Mouse (Mus musculus) heart, embryonic 10.5 days (tissue): ENCODE data around the gene Itga5. TPM values are rescaled to one million over a fixed set of nuclear protein-coding genes. Genes with fewer than 3 reads are reported as not detected.

Experiments used
- DNase-seq: peaks from one replicate; pipeline ENCODE4 v3.0.0-alpha.2; 2017; ENCODE audit warnings: low spot score
- H3K27ac ChIP-seq: fragments of 300-500 bp; sonication (generic); 2 replicates; pipeline ENCODE4 v1.5.1; 2016; ENCODE audit warnings: mild to moderate bottlenecking
- H3K27me3 ChIP-seq: fragments of 300-500 bp; sonication (generic); 2 replicates; pipeline ENCODE4 v1.6.1; 2016; ENCODE audit warnings: mild to moderate bottlenecking; ENCODE audit not compliant: poor library complexity, insufficient read depth, severe bottlenecking
- H3K36me3 ChIP-seq: fragments of 300-500 bp; sonication (generic); 2 replicates; pipeline ENCODE4 v1.6.1; 2016; ENCODE audit warnings: mild to moderate bottlenecking, moderate library complexity
- H3K4me1 ChIP-seq: fragments of 300-500 bp; sonication (generic); 2 replicates; pipeline ENCODE4 v1.6.1; 2016; ENCODE audit warnings: mild to moderate bottlenecking
- H3K4me3 ChIP-seq: fragments of 300-500 bp; sonication (generic); 2 replicates; pipeline ENCODE4 v1.5.1; 2016; ENCODE audit warnings: mild to moderate bottlenecking, moderate library complexity
- H3K9me3 ChIP-seq: fragments of 300-500 bp; sonication (generic); 2 replicates; pipeline ENCODE4 v1.6.1; 2016; ENCODE audit warnings: mild to moderate bottlenecking, moderate library complexity
- WGBS: fragments of 180-500 bp; shearing (Covaris S2); methylation state at CpG from one replicate; pipeline ENCODE4 v1.1.7; 2016; 5-methylcytosine and 5-hydroxymethylcytosine counted together
- polyA plus RNA-seq: library from polyadenylated mRNA; unstranded; fragments of >200 nt; fragmentation: Nextera tagmentation; extraction: Ambion mirVana; gene quantifications from 2 replicates; pipeline ENCODE4 v1.2.1, GENCODE M21; 2016

Gene Itga5
- polyA plus RNA-seq, 1 experiment from 2014 or later, result 60.6 TPM

DNA sequence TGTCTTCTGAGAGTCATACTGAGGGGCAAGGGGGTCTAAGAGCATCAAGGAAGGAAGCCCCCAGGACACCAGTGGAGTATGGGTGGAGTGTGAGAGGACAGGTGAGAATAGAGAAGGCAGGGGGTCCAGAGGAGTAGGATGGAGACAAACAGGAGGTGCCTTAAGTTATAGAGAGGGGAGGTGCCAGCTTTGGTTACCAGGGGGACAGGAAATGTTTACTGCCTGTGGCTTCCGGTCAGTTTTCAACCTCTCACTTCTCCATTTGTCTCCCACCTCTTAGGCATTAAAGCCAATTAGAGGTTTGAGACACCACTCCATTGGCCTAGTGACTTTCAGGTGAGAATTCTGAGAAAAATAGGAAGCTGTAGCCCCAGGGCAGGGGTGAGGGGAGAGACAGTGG is 5.3 kb downstream of the Itga5 start:
- peak overlapping the region; percentile 30; the same call in 1 of the 2 replicates for H3K27ac ChIP-seq

DNA sequence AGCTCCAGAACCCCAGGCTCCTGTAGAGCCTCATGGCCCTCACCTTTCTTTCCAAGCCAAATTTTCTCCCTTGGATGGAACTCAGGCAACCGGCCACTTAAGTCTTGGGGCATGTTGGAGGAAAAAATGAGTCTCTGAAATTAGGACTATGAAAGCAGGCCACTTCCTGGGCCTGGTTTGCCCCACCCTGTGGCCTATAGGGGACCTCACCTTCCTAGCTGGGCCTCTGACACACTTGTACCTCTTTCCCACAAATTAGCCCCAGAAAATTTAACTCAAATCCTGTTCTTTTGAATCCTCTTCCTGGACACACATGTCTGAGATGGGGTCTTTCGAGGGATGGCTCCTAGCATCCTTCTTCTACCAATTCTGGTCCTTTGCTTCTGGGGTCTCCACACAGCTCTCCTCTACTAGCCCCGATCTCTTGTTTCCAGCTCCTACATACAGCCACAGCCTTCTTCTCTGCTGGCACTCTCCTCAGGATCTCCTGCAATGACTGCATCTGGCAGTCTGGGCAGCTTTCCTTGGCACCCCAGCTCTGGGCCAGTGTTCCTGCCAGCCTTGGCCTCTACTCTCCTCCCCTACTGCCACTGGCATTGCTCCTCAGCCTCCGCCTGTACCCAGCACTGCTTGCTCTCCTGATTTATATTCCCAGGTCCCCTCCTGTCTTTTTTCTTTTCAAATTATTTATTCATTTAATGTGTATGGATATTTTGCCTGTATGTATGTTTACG is 6.5 kb downstream of the Itga5 start:
- H3K27ac ChIP-seq, result peak overlapping the region; percentile 81
- peaks cover 84% of the 10 kb centered on the region for H3K4me1 ChIP-seq
- DNase-seq, result no peak
- WGBS, result 86% methylated on average over 5 of the region's 5 CpGs
- H3K36me3 ChIP-seq, result peaks cover 59% of the 10 kb centered on the region
- no peak overlapping the region for H3K4me3 ChIP-seq
- no peaks in the 10 kb centered on the region for H3K27me3 ChIP-seq
- no peaks in the 10 kb centered on the region for H3K9me3 ChIP-seq

More for the DNA sequence above, 5.3 kb downstream of the Itga5 start:
- Histone ChIP-seq H3K9me3 (no peaks in the 10 kb centered on the region), H3K4me1 (peaks cover 76% of the 10 kb centered on the region), H3K4me3 (no peak overlapping the region), H3K36me3 (peaks cover 49% of the 10 kb centered on the region), H3K27me3 (no peaks in the 10 kb centered on the region)
- 33% methylated on average over 1 of the region's 1 CpGs for WGBS
- no peak for DNase-seq

DNA sequence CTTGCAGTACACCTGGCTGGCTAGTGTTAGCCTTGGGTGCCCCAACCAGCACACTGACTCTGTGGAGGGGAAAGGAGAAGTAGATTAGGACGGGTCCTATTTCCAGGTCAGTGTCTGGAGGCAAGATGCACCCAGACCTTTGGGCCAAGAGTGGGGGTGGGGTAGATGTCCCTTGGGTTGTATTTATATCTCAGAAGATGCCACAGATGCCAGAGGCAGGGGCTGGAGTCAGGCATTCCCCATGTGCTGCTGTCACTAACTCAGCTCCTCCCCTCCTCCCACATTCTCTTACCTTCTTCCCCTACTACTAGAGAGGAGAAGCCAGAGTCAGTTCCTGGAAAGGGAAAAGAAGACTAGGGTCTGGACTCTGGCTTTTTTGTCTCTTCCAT is 7.4 kb downstream of the Itga5 start:
- no peaks in the 10 kb centered on the region for H3K9me3 ChIP-seq
- WGBS, result 21% methylated on average over 1 of the region's 1 CpGs
- no peaks in the 10 kb centered on the region for H3K27me3 ChIP-seq
- peak overlapping the region; percentile 81 for H3K27ac ChIP-seq
- H3K36me3 ChIP-seq, result peaks cover 68% of the 10 kb centered on the region
- peaks cover 82% of the 10 kb centered on the region for H3K4me1 ChIP-seq
- peak overlapping the region; percentile 33 for H3K4me3 ChIP-seq
- no peak for DNase-seq

DNA sequence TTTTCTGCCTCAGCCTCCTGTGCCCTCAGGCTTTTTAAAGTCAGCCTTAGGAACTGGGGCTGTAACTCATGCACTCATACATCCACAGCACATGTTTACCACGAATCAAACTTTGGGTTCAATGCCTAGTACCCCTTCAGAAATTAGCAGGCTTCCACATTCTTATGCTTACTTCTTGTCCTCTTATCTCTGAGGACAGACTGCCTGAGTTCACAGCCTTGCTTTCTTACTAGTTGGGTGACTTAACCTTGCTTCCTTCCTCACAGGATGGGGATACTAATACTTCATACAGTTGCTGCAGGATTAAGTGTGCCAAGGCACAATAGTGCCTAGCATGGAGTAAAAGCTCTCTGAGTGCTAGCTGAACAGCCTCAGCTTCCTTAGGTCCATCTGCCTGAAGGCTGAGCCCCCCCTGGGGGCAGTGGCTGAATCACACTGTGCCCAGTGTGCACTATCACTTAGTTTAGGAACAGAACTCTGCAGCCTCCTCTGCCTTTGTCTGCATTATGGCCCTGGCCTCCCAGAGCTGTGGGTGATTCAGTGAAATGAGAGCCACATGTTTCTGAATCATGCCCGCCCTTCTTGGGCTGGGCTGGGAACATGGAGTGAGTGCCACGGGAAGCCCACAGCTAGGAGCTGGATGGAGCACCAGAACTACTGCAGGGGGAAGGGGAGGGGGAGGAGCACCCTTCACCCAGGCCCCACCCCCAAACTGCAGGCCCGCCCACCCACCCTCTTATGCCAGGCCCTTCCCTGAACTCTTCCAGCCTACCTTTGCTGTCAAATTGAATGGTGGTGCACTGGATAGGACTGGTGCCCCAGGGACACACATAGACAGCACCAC is 8.1 kb downstream of the Itga5 start:
- WGBS, result 21% methylated on average over 4 of the region's 4 CpGs
- Histone ChIP-seq H3K9me3 (no peaks in the 10 kb centered on the region), H3K36me3 (peaks cover 68% of the 10 kb centered on the region), H3K4me1 (peaks cover 82% of the 10 kb centered on the region), H3K27me3 (no peaks in the 10 kb centered on the region), H3K27ac (peak overlapping the region; percentile 81), H3K4me3 (peak overlapping the region; percentile 33)
- no peak for DNase-seq

DNA sequence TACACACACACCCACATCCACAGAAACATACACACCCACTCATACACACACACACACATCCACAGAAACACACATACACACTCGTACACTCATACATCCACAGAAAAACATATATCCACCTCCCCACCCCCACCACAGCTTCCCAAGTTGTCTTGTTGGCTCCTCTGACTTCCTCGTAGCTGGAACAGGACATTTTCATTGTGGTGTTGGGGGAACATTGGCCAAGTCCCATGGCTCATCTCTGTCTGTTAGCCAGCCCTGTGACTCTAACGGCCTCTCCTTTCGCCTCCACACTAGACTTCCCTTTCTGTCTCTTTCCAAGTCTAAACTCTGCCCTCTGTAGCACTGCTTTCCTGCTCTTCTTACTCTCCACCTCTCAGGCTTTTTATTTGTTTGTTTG is 8.7 kb downstream of the Itga5 start:
- WGBS, result 81% methylated on average over 4 of the region's 4 CpGs
- Histone ChIP-seq H3K4me1 (peaks cover 84% of the 10 kb centered on the region), H3K27ac (peak overlapping the region; percentile 81)

DNA sequence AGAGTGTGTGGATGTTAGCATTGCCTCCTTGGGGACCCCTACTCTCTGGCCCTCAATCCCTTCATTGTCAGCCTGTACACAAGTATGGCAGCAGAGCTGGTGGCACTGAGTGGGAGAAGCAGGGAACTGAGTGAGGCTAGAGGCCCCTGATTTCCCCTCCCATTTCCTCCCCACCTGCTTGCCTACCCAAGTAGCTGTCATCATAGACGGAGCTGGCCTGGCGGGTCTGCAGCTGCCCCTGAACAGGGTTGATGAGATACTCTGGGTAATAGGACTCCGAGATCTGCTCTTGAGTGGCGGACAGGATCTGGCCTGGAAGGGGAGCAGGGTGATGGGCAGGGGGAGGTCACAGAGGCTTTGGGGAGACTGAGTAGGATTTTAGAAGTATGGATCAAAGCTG is 10.4 kb downstream of the Itga5 start:
- Histone ChIP-seq H3K9me3 (no peaks in the 10 kb centered on the region), H3K27me3 (no peaks in the 10 kb centered on the region), H3K27ac (peak overlapping the region; percentile 86), H3K4me3 (0 out of 2 replicates have a peak overlapping the region, but pooled peaks have one; percentile 5), H3K4me1 (peaks cover 71% of the 10 kb centered on the region), H3K36me3 (peaks cover 81% of the 10 kb centered on the region)
- DNase-seq, result no peak
- WGBS, result 46% methylated on average over 4 of the region's 4 CpGs

More for the DNA sequence above, 8.7 kb downstream of the Itga5 start:
- no peaks in the 10 kb centered on the region for H3K9me3 ChIP-seq
- peaks cover 75% of the 10 kb centered on the region for H3K36me3 ChIP-seq
- no peak overlapping the region for H3K4me3 ChIP-seq
- DNase-seq, result no peak
- H3K27me3 ChIP-seq, result no peaks in the 10 kb centered on the region

DNA sequence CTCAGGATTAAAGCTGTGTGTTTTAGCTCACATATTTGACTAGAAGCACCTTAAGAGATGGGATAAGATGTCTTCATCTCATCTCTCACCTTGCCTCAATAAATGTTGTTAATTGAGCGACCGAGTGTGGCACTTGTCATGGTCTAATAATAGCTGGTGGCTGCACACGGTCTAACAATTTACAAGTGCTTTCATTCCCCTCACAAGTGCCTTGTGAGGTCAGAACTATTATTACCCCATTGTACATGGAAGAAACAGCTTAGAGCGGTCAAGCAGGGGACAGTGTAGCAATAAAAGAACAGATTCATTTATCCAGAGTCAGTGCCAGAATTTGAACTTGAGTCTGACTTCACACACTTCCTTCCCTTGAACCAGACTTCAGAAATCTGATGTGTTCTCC is 11.1 kb downstream of the Itga5 start:
- 0 out of 2 replicates have a peak overlapping the region, but pooled peaks have one; percentile 27 for H3K4me3 ChIP-seq
- H3K9me3 ChIP-seq, result no peaks in the 10 kb centered on the region
- peaks cover 68% of the 10 kb centered on the region for H3K4me1 ChIP-seq
- 47% methylated on average over 4 of the region's 4 CpGs for WGBS
- H3K36me3 ChIP-seq, result peaks cover 87% of the 10 kb centered on the region
- DNase-seq, result no peak
- H3K27me3 ChIP-seq, result no peaks in the 10 kb centered on the region
- H3K27ac ChIP-seq, result peak overlapping the region; percentile 86

DNA sequence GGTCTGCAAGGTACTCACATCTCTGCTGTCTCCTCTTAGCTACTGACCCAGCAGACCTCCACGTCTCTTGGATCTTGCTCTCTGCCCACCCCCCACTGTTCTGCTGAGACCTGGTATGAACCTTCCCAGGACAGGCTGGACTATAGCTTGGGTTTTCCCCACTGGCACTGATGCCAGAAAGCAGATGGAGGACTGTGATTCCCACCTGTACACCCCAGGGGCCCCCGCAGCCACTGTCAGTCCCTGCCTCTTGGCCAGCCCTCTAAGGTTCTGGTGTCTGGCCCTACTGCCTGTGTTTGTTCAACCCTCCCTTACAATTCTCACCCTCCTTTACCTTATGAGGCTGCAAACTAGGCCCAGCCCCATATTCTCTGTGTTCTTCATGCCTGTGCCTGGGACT is 11.9 kb downstream of the Itga5 start:
- DNase-seq, result no peak
- Histone ChIP-seq H3K4me3 (no peak overlapping the region), H3K4me1 (peaks cover 61% of the 10 kb centered on the region), H3K27ac (peak overlapping the region; percentile 78), H3K27me3 (no peaks in the 10 kb centered on the region), H3K9me3 (no peaks in the 10 kb centered on the region), H3K36me3 (peaks cover 89% of the 10 kb centered on the region)
- 75% methylated on average over 2 of the region's 2 CpGs for WGBS

DNA sequence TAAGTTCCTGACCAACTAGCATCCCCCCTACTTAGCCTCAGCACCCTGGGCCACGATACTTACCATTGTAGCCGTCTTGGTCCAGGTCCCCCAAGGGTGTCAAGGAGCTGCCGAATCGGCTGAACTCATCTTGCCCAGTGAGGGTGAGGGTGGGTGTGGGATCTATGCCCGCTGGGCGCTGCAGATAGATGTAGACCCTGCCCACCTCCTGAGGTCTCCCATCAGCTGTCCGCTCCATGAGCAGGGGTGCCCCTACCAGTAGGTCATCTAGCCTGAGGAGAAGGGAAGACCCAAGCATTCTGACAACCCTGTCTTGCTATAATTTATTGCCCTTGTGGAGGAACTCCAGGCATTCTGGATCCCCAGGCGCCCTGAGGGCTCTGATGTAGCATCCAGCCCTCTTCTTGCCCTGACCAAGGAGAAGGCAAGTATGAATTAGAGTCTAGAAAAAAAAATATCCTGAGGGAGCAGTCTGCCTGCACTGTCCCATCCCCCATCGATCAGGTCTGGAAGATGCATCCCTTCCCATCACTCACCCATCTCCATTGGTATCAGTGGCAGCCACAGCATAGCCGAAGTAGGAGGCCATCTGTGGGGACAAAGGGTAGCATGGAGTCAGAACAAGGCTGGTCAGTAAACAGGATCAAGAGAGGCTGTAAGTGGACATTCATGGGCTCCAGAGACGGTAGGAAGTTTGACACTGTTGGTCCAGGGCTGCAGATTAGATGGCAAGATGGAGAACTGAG is 12.9 kb downstream of the Itga5 start:
- Histone ChIP-seq H3K9me3 (no peaks in the 10 kb centered on the region), H3K27me3 (no peaks in the 10 kb centered on the region), H3K4me3 (no peak overlapping the region), H3K27ac (0 out of 2 replicates have a peak overlapping the region, but pooled peaks have one; percentile 78), H3K36me3 (peaks cover 96% of the 10 kb centered on the region), H3K4me1 (peaks cover 51% of the 10 kb centered on the region)
- no peak for DNase-seq
- 88% methylated on average over 11 of the region's 11 CpGs for WGBS

DNA sequence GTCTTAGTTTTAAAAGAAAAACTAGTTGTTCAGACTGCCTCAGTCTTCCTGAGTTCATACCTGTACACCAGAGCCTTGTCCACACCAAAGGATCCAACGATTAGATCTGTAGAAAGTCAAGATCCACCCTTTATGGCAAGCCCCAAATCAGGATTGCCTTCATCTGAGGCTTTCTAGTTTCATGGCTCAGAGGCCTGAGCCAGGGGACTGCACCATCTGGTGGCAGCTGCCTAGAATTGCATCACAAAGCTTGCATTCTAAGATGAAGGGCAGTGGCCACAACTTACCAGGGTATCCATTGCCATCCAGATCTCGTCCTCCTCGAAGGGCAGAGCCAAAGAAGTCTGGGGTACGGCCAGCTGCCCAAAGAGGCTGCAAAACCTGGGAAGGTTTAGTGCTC is 13.7 kb downstream of the Itga5 start:
- no peak for DNase-seq
- WGBS, result 52% methylated on average over 4 of the region's 4 CpGs
- Histone ChIP-seq H3K27me3 (no peaks in the 10 kb centered on the region), H3K27ac (peak overlapping the region; percentile 26; the same call in 1 of the 2 replicates), H3K4me1 (peaks cover 44% of the 10 kb centered on the region), H3K4me3 (no peak overlapping the region), H3K36me3 (peaks cover 97% of the 10 kb centered on the region), H3K9me3 (no peaks in the 10 kb centered on the region)

DNA sequence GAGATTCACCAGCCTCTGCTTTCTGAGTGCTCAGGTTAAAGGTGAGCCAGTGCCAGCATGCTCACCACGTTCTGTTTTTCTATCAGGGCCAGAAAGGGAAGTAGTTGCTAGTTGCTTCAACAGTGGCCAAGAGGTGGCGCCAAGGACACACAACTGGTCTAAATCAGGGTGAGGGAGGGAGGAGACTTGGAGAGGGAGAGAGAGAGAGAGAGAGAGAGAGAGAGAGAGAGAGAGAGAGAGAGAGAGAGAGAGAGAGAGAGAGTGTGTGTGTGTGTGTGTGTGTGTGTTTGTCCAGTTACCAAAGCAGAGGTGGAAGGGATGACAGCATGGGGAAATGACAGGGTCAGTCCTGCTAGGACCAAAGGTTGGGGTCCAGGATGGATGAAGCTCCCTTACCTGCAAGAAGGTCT is 19.3 kb downstream of the Itga5 start:
- Histone ChIP-seq H3K9me3 (no peaks in the 10 kb centered on the region), H3K36me3 (peaks cover 90% of the 10 kb centered on the region), H3K4me3 (no peak overlapping the region), H3K27me3 (no peaks in the 10 kb centered on the region), H3K4me1 (peaks cover 6% of the 10 kb centered on the region), H3K27ac (no peak overlapping the region)
- no peak for DNase-seq
- 5% methylated on average over 2 of the region's 2 CpGs for WGBS

DNA sequence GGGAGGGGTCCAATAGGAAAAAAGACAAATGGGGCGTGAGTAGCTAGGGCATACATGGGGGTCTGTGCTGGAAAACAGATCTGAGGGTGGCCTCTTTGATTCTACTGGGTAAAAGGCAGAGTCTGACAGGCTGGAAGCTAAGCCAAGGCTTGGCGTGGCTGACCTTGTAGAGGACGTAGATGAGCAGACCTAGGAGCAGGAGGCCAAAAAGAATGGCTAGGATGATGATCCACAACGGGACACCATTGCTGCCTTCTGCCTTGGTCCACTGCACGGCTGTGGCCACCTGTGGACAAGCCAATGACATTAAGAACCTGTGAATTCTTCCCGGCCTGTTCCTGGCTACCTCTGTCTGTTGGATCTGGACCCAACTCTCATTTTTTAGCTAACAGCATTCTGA is 20.8 kb downstream of the Itga5 start:
- H3K9me3 ChIP-seq, result no peaks in the 10 kb centered on the region
- H3K4me1 ChIP-seq, result peaks cover 14% of the 10 kb centered on the region
- WGBS, result 84% methylated on average over 6 of the region's 6 CpGs
- peaks cover 75% of the 10 kb centered on the region for H3K36me3 ChIP-seq
- peaks cover 13% of the 10 kb centered on the region for H3K27me3 ChIP-seq
- DNase-seq, result no peak
- no peak overlapping the region for H3K27ac ChIP-seq
- H3K4me3 ChIP-seq, result no peak overlapping the region
